Mouse (Mus musculus) stomach, postnatal 0 days (tissue): ENCODE data around the gene Ncoa3. TPM values are rescaled to one million over a fixed set of nuclear protein-coding genes. Genes with fewer than 3 reads are reported as not detected.

Experiments
- ATAC-seq: fragments of 200-750 bp; cut with Nextera tagmentation; 2 replicates; pipeline ENCODE4 v1.8.0; 2017; ENCODE audit not compliant: low FRiP score, low TSS enrichment
- DNase-seq: peaks from one replicate; pipeline ENCODE4 v3.0.0-alpha.2; 2016; ENCODE audit warnings: low spot score
- H3K27ac ChIP-seq: fragments of 300-500 bp; sonication (generic); replicated peaks from 2 replicates; pipeline ENCODE4 v1.5.1; 2014; ENCODE audit warnings: mild to moderate bottlenecking, control low read depth
- H3K27me3 ChIP-seq: fragments of 300-500 bp; sonication (generic); 2 replicates; pipeline ENCODE4 v1.6.1; 2014; ENCODE audit warnings: low read length; ENCODE audit not compliant: control insufficient read depth, insufficient read depth
- H3K36me3 ChIP-seq: fragments of 300-500 bp; sonication (generic); 2 replicates; pipeline ENCODE4 v1.6.1; 2014; ENCODE audit warnings: low read length, mixed read lengths; ENCODE audit not compliant: control insufficient read depth, insufficient read depth
- H3K4me1 ChIP-seq: fragments of 300-500 bp; sonication (generic); replicated peaks from 2 replicates; pipeline ENCODE4 v1.6.1; 2014; ENCODE audit warnings: antibody characterized with exemption; ENCODE audit not compliant: control insufficient read depth, insufficient read depth
- H3K4me2 ChIP-seq: fragments of 300-500 bp; sonication (generic); replicated peaks from 2 replicates; pipeline ENCODE4 v1.6.1; 2014; ENCODE audit warnings: low read depth, mild to moderate bottlenecking, control low read depth, moderate library complexity
- H3K4me3 ChIP-seq: fragments of 300-500 bp; sonication (generic); 2 replicates; pipeline ENCODE4 v1.5.1; 2014; ENCODE audit warnings: low read depth, low read length, control low read depth
- H3K9ac ChIP-seq: fragments of 300-500 bp; sonication (generic); 2 replicates; pipeline ENCODE4 v1.6.1; 2014; ENCODE audit warnings: mild to moderate bottlenecking, low read length, control low read depth, mixed read lengths
- H3K9me3 ChIP-seq: fragments of 300-500 bp; sonication (generic); 2 replicates; pipeline ENCODE4 v1.6.1; 2016; ENCODE audit warnings: low read length; ENCODE audit not compliant: control insufficient read depth
- CTCF ChIP-seq: IDR thresholded peaks from 2 replicates; pipeline ENCODE4 v1.5.1; 2016; ENCODE audit warnings: antibody characterized with exemption, low read depth, mild to moderate bottlenecking, moderate library complexity
- EP300 ChIP-seq: optimal IDR thresholded peaks from 2 replicates; pipeline ENCODE3; 2016; ENCODE audit warnings: antibody characterized with exemption
- WGBS: fragments of 180-500 bp; shearing (Covaris S2); extraction: QIAGEN DNeasy Blood & Tissue Kit; methylation state at CpG from one replicate; pipeline ENCODE4 v1.1.7; 2014; 5-methylcytosine and 5-hydroxymethylcytosine counted together
- polyA plus RNA-seq: library from polyadenylated mRNA; unstranded; fragments of >200 nt; fragmentation: Nextera tagmentation; extraction: Ambion mirVana; gene quantifications from 2 replicates; pipeline ENCODE4 v1.2.1, GENCODE M21; 2015

The Ncoa3 gene
- polyA plus RNA-seq, 1 experiment from 2014 or later = 7.5 TPM

- peak; percentile 35 for DNase-seq
- WGBS = 8% methylated on average over 4 of the region's 4 CpGs
- no peak overlapping the region for H3K4me3 ChIP-seq
- H3K27me3 ChIP-seq = no peaks in the 10 kb centered on the region
- TF ChIP-seq EP300 = no peak
- no peak for TF ChIP-seq CTCF
- H3K9me3 ChIP-seq = no peaks in the 10 kb centered on the region
- no peak overlapping the region for H3K4me2 ChIP-seq
- H3K36me3 ChIP-seq = no peaks in the 10 kb centered on the region
- 0 out of 2 replicates have a peak, but pooled peaks cover 2% of the 10 kb centered on the region for H3K4me1 ChIP-seq
- ATAC-seq = peak; percentile 78; the same call in 1 of the 2 replicates
- H3K9ac ChIP-seq = no peak overlapping the region
- H3K27ac ChIP-seq = peak overlapping the region; percentile 80
Observed at GRCm38 (mm10) chr2:166021073-166021610, 28.7 kb downstream of the Ncoa3 start.

- 35% methylated on average over 3 of the region's 3 CpGs for WGBS
- no peak overlapping the region for H3K4me3 ChIP-seq
- H3K27ac ChIP-seq = 0 out of 2 replicates have a peak overlapping the region, but pooled peaks have one; percentile 9
- H3K4me2 ChIP-seq = no peak overlapping the region
- H3K36me3 ChIP-seq = no peaks in the 10 kb centered on the region
- 0 out of 2 replicates have a peak, but pooled peaks cover 2% of the 10 kb centered on the region for H3K4me1 ChIP-seq
- H3K9me3 ChIP-seq = no peaks in the 10 kb centered on the region
- ATAC-seq (no peak), DNase-seq (no peak)
- TF ChIP-seq CTCF (no peak), EP300 (no peak)
- no peak overlapping the region for H3K9ac ChIP-seq
- H3K27me3 ChIP-seq = no peaks in the 10 kb centered on the region
Observed at GRCm38 (mm10) chr2:166021642-166022041, 29.2 kb downstream of the Ncoa3 start.

- Histone ChIP-seq H3K4me2 (no peak overlapping the region), H3K36me3 (no peaks in the 10 kb centered on the region), H3K4me3 (no peak overlapping the region), H3K4me1 (0 out of 2 replicates have a peak, but pooled peaks cover 2% of the 10 kb centered on the region), H3K27ac (no peak overlapping the region), H3K9ac (no peak overlapping the region), H3K9me3 (no peaks in the 10 kb centered on the region), H3K27me3 (no peaks in the 10 kb centered on the region)
- ATAC-seq (no peak), DNase-seq (no peak)
- no peak for TF ChIP-seq CTCF
- TF ChIP-seq EP300 = no peak
- 31% methylated on average over 8 of the region's 8 CpGs for WGBS
Observed at GRCm38 (mm10) chr2:166022327-166022726, 29.9 kb downstream of the Ncoa3 start.

- TF ChIP-seq EP300 = no peak
- TF ChIP-seq CTCF = no peak
- Histone ChIP-seq H3K4me3 (no peak overlapping the region), H3K4me1 (0 out of 2 replicates have a peak, but pooled peaks cover 2% of the 10 kb centered on the region), H3K4me2 (no peak overlapping the region), H3K36me3 (no peaks in the 10 kb centered on the region), H3K9ac (no peak overlapping the region), H3K27ac (no peak overlapping the region), H3K27me3 (no peaks in the 10 kb centered on the region), H3K9me3 (no peaks in the 10 kb centered on the region)
- ATAC-seq (no peak), DNase-seq (no peak)
- 88% methylated on average over 3 of the region's 3 CpGs for WGBS
Observed at GRCm38 (mm10) chr2:166024079-166024478, 31.6 kb downstream of the Ncoa3 start.

GRCm38 (mm10) chr2:166024621-166025020 is 32.2 kb downstream of the Ncoa3 start:
- Histone ChIP-seq H3K4me3 (no peak overlapping the region), H3K27ac (no peak overlapping the region), H3K9me3 (no peaks in the 10 kb centered on the region), H3K27me3 (no peaks in the 10 kb centered on the region), H3K4me2 (no peak overlapping the region), H3K36me3 (no peaks in the 10 kb centered on the region), H3K9ac (no peak overlapping the region), H3K4me1 (0 out of 2 replicates have a peak, but pooled peaks cover 2% of the 10 kb centered on the region)
- DNase-seq = no peak
- no peak for TF ChIP-seq CTCF
- TF ChIP-seq EP300 = no peak
- WGBS = 69% methylated on average over 4 of the region's 4 CpGs
- ATAC-seq = no peak

GRCm38 (mm10) chr2:166025943-166026342 is 33.5 kb downstream of the Ncoa3 start:
- no peaks in the 10 kb centered on the region for H3K36me3 ChIP-seq

More at GRCm38 (mm10) chr2:166025943-166026342, 33.5 kb downstream of the Ncoa3 start:
- no peaks in the 10 kb centered on the region for H3K27me3 ChIP-seq
- 50% methylated on average over 5 of the region's 5 CpGs for WGBS
- H3K4me1 ChIP-seq = peaks cover 3% of the 10 kb centered on the region; the same call in 1 of the 2 replicates
- no peak for TF ChIP-seq CTCF
- no peak for TF ChIP-seq EP300
- H3K4me2 ChIP-seq = no peak overlapping the region
- no peak overlapping the region for H3K4me3 ChIP-seq
- DNase-seq (no peak), ATAC-seq (no peak)
- no peak overlapping the region for H3K9ac ChIP-seq
- H3K27ac ChIP-seq = no peak overlapping the region
- H3K9me3 ChIP-seq = no peaks in the 10 kb centered on the region
